Mouse (Mus musculus): ENCODE results near the gene Serpinc1. TPM values are rescaled to one million over a fixed set of nuclear protein-coding genes. Genes with fewer than 3 reads are reported as not detected.

Serpinc1 gene
- 2.0 and 3.5 TPM in 2 replicates for polyA plus RNA-seq (2015; fragmentation: Nextera tagmentation; extraction: Ambion mirVana)

DNA sequence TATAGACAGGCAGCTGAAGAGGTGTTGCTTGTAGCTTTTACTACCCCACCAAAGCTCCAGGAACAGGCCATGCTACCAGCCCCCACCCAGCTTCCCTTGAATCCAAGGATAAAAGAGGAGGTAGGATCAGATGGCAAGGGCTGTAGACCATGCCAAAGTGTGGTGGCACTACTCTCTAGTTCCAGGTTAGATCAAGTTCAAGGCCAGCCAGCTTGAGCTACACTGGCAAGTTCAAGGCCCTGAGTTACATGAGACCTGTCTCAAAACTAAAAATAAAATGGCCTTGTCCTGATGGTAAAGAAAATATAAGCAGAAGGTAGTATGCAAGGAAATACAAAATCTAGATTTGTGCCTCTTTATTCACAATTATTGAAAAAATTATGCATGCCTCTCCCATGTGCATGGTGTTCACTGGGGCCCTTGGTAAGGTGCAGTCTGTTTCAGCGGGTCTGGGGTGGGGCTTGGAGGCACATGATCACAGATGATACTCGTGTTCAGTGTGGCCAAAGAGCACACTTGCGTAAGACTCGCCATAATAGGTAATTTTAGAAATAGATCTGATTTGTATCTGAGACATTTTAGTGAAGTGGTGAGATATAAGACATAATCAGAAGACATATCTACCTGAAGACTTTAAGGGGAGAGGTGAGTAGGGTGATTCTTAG is at the start of gene Serpinc1:
Serpinc1 (plus strand) TSS at position 515 of the 665 bp plus-strand sequence.
- Histone ChIP-seq H3K36me3 (peaks cover 6% of the 10 kb centered on the region; the same call in 1 of the 2 replicates), H3K9me3 (replicated peaks) (no peaks in the 10 kb centered on the region), H3K9ac (no peak within 1 kb of the TSS), H3K27ac (no peak within 1 kb of the TSS), H3K27me3 (no peaks in the 10 kb centered on the region), H3K4me2 (no peak within 1 kb of the TSS), H3K4me3 (no peak within 1 kb of the TSS), H3K4me1 (replicated peaks) (no peaks in the 10 kb centered on the region)
- ATAC-seq (replicated peaks; ENCODE audit: insufficient number of reproducible peaks, insufficient read depth, low FRiP score, low read depth) = no peak
- WGBS = 85% methylated on average over 4 of the region's 4 CpGs

DNA sequence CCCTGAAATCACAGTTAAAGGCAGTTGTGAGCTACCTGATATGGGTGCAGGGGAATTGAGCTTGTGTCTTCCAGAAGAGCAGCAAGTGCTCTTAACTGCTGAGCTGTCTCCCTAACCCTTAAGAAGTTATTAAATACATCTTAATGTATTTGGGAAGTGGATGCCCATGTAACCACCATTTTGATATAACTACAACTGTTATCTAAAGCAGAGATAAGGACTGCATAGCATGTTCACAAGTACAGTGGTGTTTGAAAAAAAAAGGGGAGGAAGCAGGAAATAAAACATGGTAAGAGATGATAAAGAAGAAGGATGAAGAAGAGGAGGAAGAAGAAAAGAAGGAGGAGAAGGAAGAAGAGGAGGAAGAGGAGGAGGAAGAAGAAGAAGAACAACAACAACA is 47.1 kb upstream of the Serpinc1 start:
- ATAC-seq (replicated peaks; ENCODE audit: insufficient number of reproducible peaks, insufficient read depth, low FRiP score, low read depth) = no peak
- Histone ChIP-seq H3K36me3 (peaks cover 14% of the 10 kb centered on the region), H3K9ac (no peak overlapping the region), H3K4me3 (no peak overlapping the region), H3K9me3 (replicated peaks) (no peaks in the 10 kb centered on the region), H3K27me3 (no peaks in the 10 kb centered on the region), H3K27ac (no peak overlapping the region), H3K4me2 (no peak overlapping the region), H3K4me1 (replicated peaks) (peaks cover 11% of the 10 kb centered on the region)

DNA sequence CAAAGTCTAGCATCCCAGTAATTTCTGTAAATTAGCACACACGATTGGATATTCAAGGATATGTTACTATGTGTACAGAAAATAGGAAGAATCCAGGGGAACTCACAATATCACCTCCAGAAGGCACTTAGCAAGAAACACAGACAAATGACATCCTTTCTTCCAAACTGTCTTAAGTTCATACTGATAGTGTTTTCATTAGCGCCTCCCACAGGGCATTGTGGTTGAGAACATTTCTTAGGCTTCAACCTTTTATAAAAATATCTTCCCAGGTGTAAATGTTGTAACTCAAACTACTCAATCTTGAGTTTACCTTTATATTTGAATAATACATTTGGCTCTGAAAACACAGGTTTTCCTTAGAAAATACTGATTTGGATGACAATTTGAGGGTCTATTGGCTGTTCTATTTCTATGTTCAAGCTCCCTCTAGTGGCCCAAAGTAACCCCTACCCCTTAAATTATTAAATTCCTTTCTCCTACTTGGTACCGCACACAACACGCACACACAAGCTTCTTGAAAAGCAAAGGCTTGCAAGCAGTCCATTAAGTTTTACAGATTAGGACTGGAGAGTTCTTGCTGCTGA is 44.4 kb upstream of the Serpinc1 start:
- Histone ChIP-seq H3K36me3 (peaks cover 22% of the 10 kb centered on the region), H3K9me3 (replicated peaks) (no peaks in the 10 kb centered on the region), H3K27me3 (no peaks in the 10 kb centered on the region), H3K4me3 (no peak overlapping the region), H3K4me1 (replicated peaks) (0 out of 2 replicates have a peak, but pooled peaks cover 2% of the 10 kb centered on the region), H3K9ac (no peak overlapping the region), H3K27ac (no peak overlapping the region), H3K4me2 (no peak overlapping the region)
- ATAC-seq (replicated peaks; ENCODE audit: insufficient number of reproducible peaks, insufficient read depth, low FRiP score, low read depth) = no peak
- 67% methylated on average over 4 of the region's 4 CpGs for WGBS

DNA sequence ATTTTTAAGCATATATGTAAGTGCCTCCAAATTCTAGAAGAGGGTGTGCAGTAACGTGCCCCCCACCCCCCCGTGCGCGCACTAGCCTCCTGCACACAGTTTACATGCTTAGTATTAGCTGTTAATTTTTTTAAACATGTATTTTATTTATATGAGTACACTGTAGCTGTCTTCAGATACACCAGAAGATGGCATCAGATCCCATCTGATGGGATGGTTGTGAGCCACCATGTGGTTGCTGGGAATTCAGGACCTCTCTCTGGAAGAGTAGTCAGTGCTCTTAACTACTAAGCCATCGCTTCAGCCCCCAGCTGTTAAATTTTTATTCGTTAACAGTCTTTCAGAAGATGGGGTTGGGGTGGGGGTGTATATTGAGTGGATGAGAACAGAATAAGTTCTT is 42.8 kb upstream of the Serpinc1 start:
- Histone ChIP-seq H3K9me3 (replicated peaks) (no peaks in the 10 kb centered on the region), H3K4me1 (replicated peaks) (0 out of 2 replicates have a peak, but pooled peaks cover 2% of the 10 kb centered on the region), H3K4me3 (no peak overlapping the region), H3K36me3 (peaks cover 24% of the 10 kb centered on the region), H3K9ac (no peak overlapping the region), H3K27ac (no peak overlapping the region), H3K4me2 (no peak overlapping the region), H3K27me3 (no peaks in the 10 kb centered on the region)
- no peak for ATAC-seq (replicated peaks; ENCODE audit: insufficient number of reproducible peaks, insufficient read depth, low FRiP score, low read depth)
- WGBS = 94% methylated on average over 6 of the region's 6 CpGs

DNA sequence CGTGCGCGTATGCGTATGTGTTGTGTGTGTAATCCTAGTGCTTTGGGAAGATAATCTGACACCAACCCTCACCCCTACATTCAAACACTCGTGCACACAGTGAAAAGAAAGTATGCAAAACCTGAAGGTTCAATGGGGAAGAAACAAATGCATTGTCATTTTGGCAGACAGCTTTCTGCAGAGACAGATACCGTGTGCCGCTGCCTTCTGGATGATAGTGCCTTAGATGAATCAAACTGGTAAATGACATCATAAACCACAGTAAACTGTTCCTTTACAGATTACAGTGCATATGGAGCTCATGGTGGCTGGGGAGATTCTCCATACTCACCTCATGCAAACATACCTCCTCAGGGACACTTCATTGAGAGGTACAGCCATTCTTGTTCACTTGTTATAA is 15.2 kb upstream of the Serpinc1 start:
- no peak for ATAC-seq (replicated peaks; ENCODE audit: insufficient number of reproducible peaks, insufficient read depth, low FRiP score, low read depth)
- no peak overlapping the region for H3K4me2 ChIP-seq
- WGBS = 93% methylated on average over 7 of the region's 7 CpGs
- no peaks in the 10 kb centered on the region for H3K9me3 ChIP-seq (replicated peaks)
- no peaks in the 10 kb centered on the region for H3K27me3 ChIP-seq
- H3K4me3 ChIP-seq = no peak overlapping the region
- H3K9ac ChIP-seq = no peak overlapping the region
- H3K36me3 ChIP-seq = peaks cover 83% of the 10 kb centered on the region
- no peak overlapping the region for H3K27ac ChIP-seq
- H3K4me1 ChIP-seq (replicated peaks) = no peaks in the 10 kb centered on the region

DNA sequence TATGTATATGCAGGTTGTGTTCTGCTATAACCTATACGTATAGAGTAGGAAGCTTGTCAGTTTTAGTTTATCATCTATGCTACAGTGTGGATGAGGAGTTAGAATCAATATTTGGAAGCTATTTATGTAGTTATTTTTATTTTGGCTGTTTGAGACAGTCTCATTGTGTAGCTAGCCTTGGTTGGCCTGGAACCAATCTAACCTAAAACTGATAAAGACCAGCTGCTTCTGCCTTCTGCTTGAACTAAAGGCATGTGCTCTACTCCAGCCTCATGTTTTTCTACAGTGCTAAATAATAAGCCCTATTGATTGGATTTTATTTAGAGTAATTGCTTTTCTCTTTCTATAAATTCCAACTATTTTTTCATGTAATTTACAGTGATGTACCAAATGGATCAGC is 11.1 kb upstream of the Serpinc1 start:
- no peak overlapping the region for H3K4me3 ChIP-seq
- no peaks in the 10 kb centered on the region for H3K27me3 ChIP-seq
- H3K4me2 ChIP-seq = no peak overlapping the region
- no peak overlapping the region for H3K27ac ChIP-seq
- no peak overlapping the region for H3K9ac ChIP-seq
- peaks cover 66% of the 10 kb centered on the region for H3K36me3 ChIP-seq
- no peaks in the 10 kb centered on the region for H3K9me3 ChIP-seq (replicated peaks)
- WGBS = 77% methylated on average over 1 of the region's 1 CpGs
- ATAC-seq (replicated peaks; ENCODE audit: insufficient number of reproducible peaks, insufficient read depth, low FRiP score, low read depth) = no peak
- no peaks in the 10 kb centered on the region for H3K4me1 ChIP-seq (replicated peaks)

DNA sequence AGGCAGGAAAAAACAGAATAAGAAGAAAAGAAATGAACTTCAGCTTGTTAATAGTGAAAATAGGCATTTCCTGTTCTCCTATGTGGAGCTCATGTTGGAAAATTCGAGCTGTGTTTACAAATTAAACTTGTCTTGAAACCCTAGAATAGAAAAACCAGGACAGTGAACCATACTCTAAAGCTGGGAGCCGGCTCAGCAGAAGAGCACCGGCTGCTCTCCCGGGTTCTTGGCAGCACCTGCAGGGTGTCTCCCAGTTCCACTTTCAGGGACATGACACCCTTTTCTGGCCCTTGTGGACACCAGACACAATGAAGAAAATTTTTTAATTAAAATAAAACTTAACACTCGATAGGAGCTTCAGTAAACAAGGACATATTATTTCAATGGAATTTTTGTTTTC is 9.7 kb upstream of the Serpinc1 start:
- Histone ChIP-seq H3K27me3 (no peaks in the 10 kb centered on the region), H3K4me2 (no peak overlapping the region), H3K27ac (no peak overlapping the region), H3K4me3 (no peak overlapping the region), H3K36me3 (peaks cover 54% of the 10 kb centered on the region), H3K9me3 (replicated peaks) (no peaks in the 10 kb centered on the region), H3K4me1 (replicated peaks) (no peaks in the 10 kb centered on the region), H3K9ac (no peak overlapping the region)
- 78% methylated on average over 5 of the region's 5 CpGs for WGBS
- no peak for ATAC-seq (replicated peaks; ENCODE audit: insufficient number of reproducible peaks, insufficient read depth, low FRiP score, low read depth)

DNA sequence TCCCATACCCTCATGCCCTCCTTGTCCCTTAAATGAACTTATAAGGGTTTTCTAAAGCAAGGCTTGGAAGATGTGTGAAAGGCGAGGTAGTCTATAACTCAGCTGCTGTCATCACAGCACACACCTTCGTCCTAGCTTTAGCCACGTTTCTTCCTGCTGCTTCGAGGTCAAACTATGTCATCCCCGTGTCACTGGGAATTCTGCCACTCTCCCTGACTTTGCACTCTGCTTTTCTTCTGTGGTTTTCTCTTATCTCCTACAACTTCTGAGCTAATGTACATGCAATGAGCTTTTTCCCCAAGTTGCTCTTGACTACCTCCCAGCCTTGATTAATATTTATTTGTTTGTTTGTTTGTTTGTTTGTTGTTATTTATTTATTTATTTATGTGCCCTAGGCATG is 1.6 kb downstream of the Serpinc1 start:
- Histone ChIP-seq H3K27me3 (no peaks in the 10 kb centered on the region), H3K36me3 (peaks cover 6% of the 10 kb centered on the region; the same call in 1 of the 2 replicates), H3K4me3 (no peak overlapping the region), H3K4me2 (no peak overlapping the region), H3K27ac (no peak overlapping the region), H3K9ac (no peak overlapping the region), H3K4me1 (replicated peaks) (no peaks in the 10 kb centered on the region), H3K9me3 (replicated peaks) (no peaks in the 10 kb centered on the region)
- no peak for ATAC-seq (replicated peaks; ENCODE audit: insufficient number of reproducible peaks, insufficient read depth, low FRiP score, low read depth)
- WGBS = 70% methylated on average over 5 of the region's 5 CpGs

DNA sequence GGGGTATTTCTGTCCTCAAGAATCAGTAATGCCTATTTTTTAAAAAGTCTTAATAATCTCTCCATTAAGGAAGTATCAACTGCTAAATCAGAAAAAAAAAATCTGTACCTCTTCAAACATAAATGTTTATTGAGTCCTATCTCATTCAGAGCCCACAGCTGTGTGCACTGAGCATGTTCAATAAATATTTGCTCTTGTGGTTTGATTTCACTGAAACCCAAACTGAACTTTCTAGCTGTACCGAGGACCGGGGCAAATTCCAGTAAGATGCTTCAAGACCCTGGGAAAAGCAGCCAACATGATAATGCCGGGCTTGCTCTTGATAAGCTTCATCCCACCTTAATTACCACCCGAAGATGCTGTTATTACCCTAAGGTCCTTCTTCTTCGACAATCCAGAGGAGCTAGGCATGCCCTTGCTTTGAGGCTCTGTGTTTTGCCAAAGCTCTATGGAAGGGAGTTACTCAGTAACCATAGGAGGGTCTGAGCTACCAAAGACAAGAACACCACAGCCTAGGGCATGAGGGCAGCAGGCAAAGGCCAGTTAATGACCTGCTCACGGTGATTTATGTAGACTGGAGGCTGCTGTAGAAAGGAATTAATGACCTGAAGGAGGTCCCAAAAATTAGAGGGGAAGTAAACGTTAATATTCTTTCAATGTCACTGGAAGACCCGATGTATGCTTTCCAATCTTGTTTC is 2.3 kb downstream of the Serpinc1 start:
- Histone ChIP-seq H3K4me3 (no peak overlapping the region), H3K27ac (no peak overlapping the region), H3K9me3 (replicated peaks) (no peaks in the 10 kb centered on the region), H3K4me1 (replicated peaks) (no peaks in the 10 kb centered on the region), H3K4me2 (no peak overlapping the region), H3K36me3 (0 out of 2 replicates have a peak, but pooled peaks cover 2% of the 10 kb centered on the region), H3K27me3 (no peaks in the 10 kb centered on the region), H3K9ac (no peak overlapping the region)
- WGBS = 79% methylated on average over 8 of the region's 8 CpGs
- no peak for ATAC-seq (replicated peaks; ENCODE audit: insufficient number of reproducible peaks, insufficient read depth, low FRiP score, low read depth)

DNA sequence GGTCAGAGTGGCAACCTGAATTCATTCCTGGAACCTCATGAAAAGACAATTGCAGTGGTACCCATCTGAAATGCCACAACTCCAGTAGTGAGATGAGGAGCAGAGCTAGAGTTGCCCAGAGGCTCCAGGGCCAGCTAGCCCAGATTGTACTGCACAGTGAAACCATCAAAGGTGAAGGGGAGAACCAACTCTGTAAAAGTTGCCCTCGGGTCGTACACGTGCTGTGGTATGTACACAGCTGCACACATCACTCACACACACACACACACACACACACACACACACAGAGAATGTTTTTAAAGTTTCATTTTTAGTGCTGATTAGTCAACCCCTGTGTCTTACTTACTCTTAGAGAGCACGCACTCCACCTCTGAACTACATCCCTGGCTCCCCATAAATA is 3.0 kb downstream of the Serpinc1 start:
- no peak overlapping the region for H3K27ac ChIP-seq
- H3K27me3 ChIP-seq = no peaks in the 10 kb centered on the region
- no peak overlapping the region for H3K4me2 ChIP-seq
- H3K4me1 ChIP-seq (replicated peaks) = no peaks in the 10 kb centered on the region
- H3K9ac ChIP-seq = no peak overlapping the region
- 0 out of 2 replicates have a peak, but pooled peaks cover 2% of the 10 kb centered on the region for H3K36me3 ChIP-seq
- no peaks in the 10 kb centered on the region for H3K9me3 ChIP-seq (replicated peaks)
- no peak overlapping the region for H3K4me3 ChIP-seq
- no peak for ATAC-seq (replicated peaks; ENCODE audit: insufficient number of reproducible peaks, insufficient read depth, low FRiP score, low read depth)
- WGBS = 89% methylated on average over 4 of the region's 4 CpGs

DNA sequence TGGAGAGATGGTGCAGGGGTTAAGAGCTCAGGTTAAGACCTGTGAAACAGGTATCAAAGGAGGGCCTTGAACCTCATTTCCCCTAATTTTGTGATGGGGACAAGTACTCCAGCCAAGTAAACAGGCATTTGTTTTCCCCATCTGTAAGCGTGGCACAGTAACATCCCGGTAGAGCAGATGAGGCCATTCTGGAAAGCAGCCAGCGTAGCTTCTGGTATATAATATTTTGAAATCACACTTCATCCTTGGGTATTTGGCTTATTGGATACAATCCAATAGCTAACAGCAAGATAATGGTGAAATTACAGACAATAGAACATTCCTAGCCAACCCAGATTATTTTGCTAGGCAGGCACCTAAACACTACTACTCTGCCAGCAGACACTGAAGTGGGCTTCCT is 4.5 kb downstream of the Serpinc1 start:
- ATAC-seq (replicated peaks; ENCODE audit: insufficient number of reproducible peaks, insufficient read depth, low FRiP score, low read depth) = no peak
- Histone ChIP-seq H3K4me1 (replicated peaks) (no peaks in the 10 kb centered on the region), H3K27ac (no peak overlapping the region), H3K4me2 (no peak overlapping the region), H3K4me3 (no peak overlapping the region), H3K36me3 (0 out of 2 replicates have a peak, but pooled peaks cover 2% of the 10 kb centered on the region), H3K9ac (no peak overlapping the region), H3K27me3 (no peaks in the 10 kb centered on the region), H3K9me3 (replicated peaks) (no peaks in the 10 kb centered on the region)
- WGBS = 75% methylated on average over 3 of the region's 3 CpGs

Data from heart, embryonic 15.5 days (tissue).